Mouse (Mus musculus): ENCODE measurements around the gene Trpc5. TPM values are rescaled to one million over a fixed set of nuclear protein-coding genes. Genes with fewer than 3 reads are reported as not detected.

The Trpc5 gene
- not detected for polyA plus RNA-seq (2017; shearing (Covaris generic))

DNA sequence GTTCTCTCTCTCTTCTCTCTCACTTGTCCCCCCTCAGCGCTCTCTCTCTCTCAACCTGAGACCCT is at the start of gene Trpc5:
Gene Trpc5 (minus strand): TSS at position 39 of the 65 bp plus-strand sequence.

DNA sequence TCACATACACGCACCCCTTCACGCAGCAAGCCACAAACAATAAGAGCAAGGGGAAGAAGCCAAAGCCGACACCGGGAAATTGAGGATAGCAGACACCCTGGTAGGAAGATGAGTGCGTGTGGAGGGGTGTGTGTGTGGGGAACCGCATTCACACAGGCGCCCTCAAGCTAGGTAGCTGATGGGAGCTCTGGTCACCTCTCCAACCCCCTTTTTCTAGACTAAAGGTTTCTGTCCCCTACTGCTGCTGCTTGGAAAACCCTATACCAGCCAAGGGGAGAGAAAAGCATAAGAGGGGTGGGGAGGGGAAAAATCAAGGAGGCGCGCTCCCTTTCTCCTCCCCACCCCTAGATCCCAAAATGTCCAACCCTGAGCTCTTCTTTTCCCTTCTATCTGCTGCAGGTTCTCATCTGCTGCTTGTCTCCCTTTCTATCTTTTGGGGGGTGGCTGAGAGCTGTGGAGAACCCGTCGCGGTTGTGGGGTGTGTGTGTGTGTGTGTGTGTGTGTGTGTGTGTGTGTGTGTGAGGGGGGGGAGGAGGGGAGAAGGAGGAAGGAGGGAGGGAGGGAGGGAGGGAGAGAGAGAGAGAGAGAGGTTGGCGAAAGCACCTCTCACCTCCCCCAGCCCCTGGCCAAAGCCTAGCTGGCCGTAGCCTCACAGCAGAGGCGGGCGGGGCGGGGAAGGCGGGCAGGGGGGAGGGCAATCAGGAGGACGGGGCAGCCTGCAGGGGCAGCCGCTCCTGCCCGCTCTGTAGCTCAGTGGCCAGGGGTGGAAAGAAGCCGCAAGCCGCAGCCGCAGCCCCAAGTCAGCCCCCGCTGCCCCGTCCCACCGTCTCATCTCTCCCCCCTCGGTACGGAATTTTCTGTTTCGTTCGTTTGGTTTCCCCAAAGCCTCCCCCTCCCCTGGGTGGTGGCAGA is 483 bp upstream of the Trpc5 start, which contains the start of gene Rtl4:
Gene Rtl4 (plus strand): TSS at position 701 of the 912 bp plus-strand sequence.

DNA sequence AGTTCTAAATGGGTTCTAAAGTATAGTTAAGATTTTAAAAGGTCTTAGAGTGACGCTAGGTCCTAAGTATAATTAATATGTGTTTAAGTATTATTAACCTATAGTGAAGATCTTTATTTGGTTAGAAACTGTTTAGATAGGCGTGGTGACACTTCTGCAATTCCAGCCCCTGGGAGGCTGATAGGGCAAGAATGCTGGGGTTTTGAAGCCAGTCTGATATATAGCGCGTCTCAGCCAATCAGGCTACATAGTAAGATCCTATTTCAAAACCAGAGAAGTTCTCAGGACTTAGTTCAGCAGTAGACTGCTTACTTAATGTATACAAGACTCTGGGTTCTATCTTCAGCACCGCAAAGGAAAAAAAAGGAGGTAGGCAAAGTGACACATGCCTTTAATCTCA is 231.7 kb downstream of the Trpc5 start, which contains the start of gene Trpc5os:
Gene Trpc5os (plus strand): TSS at position 301 of the 400 bp plus-strand sequence.

Other genes with a start within 250 kb of the Trpc5 start
- under 1 TPM in 1 of 2 experiments, not detected in 1; 0.07 TPM for gene Trpc5os, start 231.6 kb downstream of the Trpc5 start, polyA plus RNA-seq (2017; shearing (Covaris generic))
- not detected for gene Rtl4, start 727 bp upstream of the Trpc5 start, polyA plus RNA-seq (2017; shearing (Covaris generic))

Data from activated CD4-positive, CD25-positive, alpha-beta regulatory T cell (primary cell).